Mouse (Mus musculus) adrenal gland, postnatal 36 days (tissue): ENCODE data around the gene Btbd35f4. TPM values are rescaled to one million over a fixed set of nuclear protein-coding genes. Genes with fewer than 3 reads are reported as not detected.
"Not testable (repeated sequence)": the region's sequence is repeated elsewhere in the genome, so short reads cannot be mapped to it uniquely, and the experiment has no call there.

ENCODE experiments used
- DNase-seq, 2 experiments: peaks; one replicate each; pipeline ENCODE4 v3.0.0; 2021; ENCODE audit warnings: mixed read lengths in 1 of 2
- long read RNA-seq, 2 experiments: library from polyadenylated mRNA; stranded (forward); transcript quantifications; one replicate each; pipeline ENCODE4 v2.0.0; 2021; ENCODE audit warnings: borderline sequencing depth in 2 of 2
- total RNA-seq, 2 experiments: library from RNA; stranded (reverse); gene quantifications; 2 replicates each; pipeline ENCODE4 v1.2.3; 2021

Btbd35f4 gene
- not detected for total RNA-seq
- long read RNA-seq, experiment 1, result 0 reads
- long read RNA-seq, experiment 2, result 0 reads

DNA sequence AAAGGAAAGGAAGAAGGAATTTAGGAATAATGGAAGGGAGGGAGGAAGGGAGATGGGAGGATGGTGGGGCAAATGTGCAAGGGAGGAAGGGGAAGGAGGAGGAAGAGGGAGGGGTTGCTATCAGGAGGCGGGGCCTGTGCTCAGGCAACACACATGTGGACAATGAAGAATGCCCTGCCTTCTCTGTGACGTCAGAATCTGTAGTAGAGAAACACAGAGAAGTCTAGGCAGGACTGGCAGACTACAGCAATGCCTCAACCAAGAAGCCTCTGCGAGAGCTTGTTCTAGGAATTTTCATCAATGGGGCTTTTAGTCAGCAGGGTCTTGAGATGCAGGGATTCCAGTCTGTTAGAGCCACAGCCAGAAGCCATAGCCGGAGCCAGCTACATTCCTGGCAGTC lies at the start of gene Btbd35f4:
TSS of gene Btbd35f4 (plus strand) at position 301 of the 400 bp plus-strand sequence.
- not testable (repeated sequence) for DNase-seq

DNA sequence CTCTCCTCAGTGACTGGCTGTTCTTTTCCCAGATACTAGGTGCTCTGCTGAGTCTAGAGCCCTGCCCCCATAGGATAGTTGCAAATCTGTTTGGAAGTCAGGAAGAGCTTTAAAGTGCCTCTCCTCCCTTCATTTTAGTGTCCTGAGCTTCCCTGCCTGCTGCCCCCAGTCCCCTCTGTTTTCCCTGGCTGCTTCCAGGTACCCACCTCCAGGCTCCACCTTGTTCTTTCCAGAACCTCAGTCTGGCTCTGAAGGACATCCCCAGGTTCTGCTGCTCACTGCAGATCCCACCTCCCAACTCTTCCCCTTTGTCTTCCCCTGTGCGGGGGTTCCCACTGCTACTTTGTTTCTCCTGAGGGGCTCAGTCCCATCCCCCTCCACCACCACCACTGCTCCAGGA lies 39.7 kb downstream of the Btbd35f4 start:
- not testable (repeated sequence) for DNase-seq

Other genes starting within 250 kb of the Btbd35f4 start
- gene Btbd35f27, start 151.6 kb downstream of the Btbd35f4 start, total RNA-seq, result not detected